Mouse (Mus musculus) hindbrain, embryonic 13.5 days (tissue): ENCODE measurements around the gene Samhd1. TPM values are rescaled to one million over a fixed set of nuclear protein-coding genes. Genes with fewer than 3 reads are reported as not detected.
"Not testable (repeated sequence)": the region's sequence is repeated elsewhere in the genome, so short reads cannot be mapped to it uniquely, and the experiment has no call there.

Experiments used
- ATAC-seq: fragments of 200-750 bp; cut with Nextera tagmentation; 2 replicates; pipeline ENCODE4 v1.8.0; 2017; ENCODE audit warnings: moderate TSS enrichment; ENCODE audit not compliant: low FRiP score
- H3K27ac ChIP-seq: fragments of 300-500 bp; sonication (generic); 2 replicates; pipeline ENCODE4 v1.5.1; 2015; ENCODE audit warnings: inconsistent platforms, mild to moderate bottlenecking, moderate library complexity
- H3K27me3 ChIP-seq: fragments of 300-500 bp; sonication (generic); 2 replicates; pipeline ENCODE4 v1.6.1; 2015; ENCODE audit warnings: mild to moderate bottlenecking, inconsistent platforms
- H3K36me3 ChIP-seq: fragments of 300-500 bp; sonication (generic); 2 replicates; pipeline ENCODE4 v1.6.1; 2015; ENCODE audit warnings: mild to moderate bottlenecking, inconsistent platforms
- H3K4me1 ChIP-seq: fragments of 300-500 bp; sonication (generic); replicated peaks from 2 replicates; pipeline ENCODE4 v1.6.1; 2015; ENCODE audit warnings: inconsistent platforms
- H3K4me2 ChIP-seq: fragments of 300-500 bp; sonication (generic); 2 replicates; pipeline ENCODE4 v1.6.1; 2015; ENCODE audit warnings: inconsistent platforms, mild to moderate bottlenecking, moderate library complexity
- H3K4me3 ChIP-seq: fragments of 300-500 bp; sonication (generic); 2 replicates; pipeline ENCODE4 v1.5.1; 2015; ENCODE audit warnings: mild to moderate bottlenecking, inconsistent platforms
- H3K9ac ChIP-seq: fragments of 300-500 bp; sonication (generic); 2 replicates; pipeline ENCODE4 v1.6.1; 2015; ENCODE audit warnings: mild to moderate bottlenecking, inconsistent platforms
- H3K9me3 ChIP-seq: fragments of 300-500 bp; sonication (generic); 2 replicates; pipeline ENCODE4 v1.6.1; 2016; ENCODE audit warnings: inconsistent platforms
- WGBS: fragments of 180-500 bp; shearing (Covaris S2); methylation state at CpG from one replicate; pipeline ENCODE4 v1.1.7; 2015; 5-methylcytosine and 5-hydroxymethylcytosine counted together
- polyA plus RNA-seq: library from polyadenylated mRNA; unstranded; fragments of >200 nt; fragmentation: Nextera tagmentation; extraction: Ambion mirVana; gene quantifications from 2 replicates; pipeline ENCODE4 v1.2.1, GENCODE M21; 2015

The Samhd1 gene
- polyA plus RNA-seq = 11.6 and 11.9 TPM in 2 replicates

DNA sequence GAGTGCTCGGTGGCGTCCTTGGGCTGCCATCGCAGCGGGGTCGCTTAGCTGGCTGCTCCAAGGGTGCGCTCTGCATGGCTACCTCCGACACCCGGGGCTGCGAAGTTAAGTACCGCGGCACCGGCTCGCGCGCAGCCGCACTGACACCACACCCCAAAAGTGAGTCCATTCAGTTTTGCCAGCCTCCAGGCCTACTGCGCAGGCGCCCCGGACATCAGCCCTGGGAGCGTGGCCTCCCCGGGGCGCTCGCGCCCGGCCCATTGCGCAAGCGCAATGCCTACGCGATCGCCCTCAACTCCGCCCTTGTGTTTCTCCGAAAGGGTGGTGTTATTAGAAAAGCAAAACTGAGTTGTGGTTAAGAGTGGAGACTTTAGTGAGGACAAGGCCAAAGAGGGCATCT lies at the start of gene Samhd1:
Gene Samhd1 (minus strand): TSS at position 252 of the 400 bp plus-strand sequence.
- Histone ChIP-seq H3K27me3 (no peaks in the 10 kb centered on the region), H3K4me3 (peak within 1 kb of the TSS; percentile 67), H3K4me2 (peak within 1 kb of the TSS; percentile 95), H3K9ac (peak within 1 kb of the TSS; percentile 77), H3K27ac (peak within 1 kb of the TSS; percentile 64), H3K9me3 (0 out of 2 replicates have a peak, but pooled peaks cover 8% of the 10 kb centered on the region), H3K4me1 (peaks cover 11% of the 10 kb centered on the region), H3K36me3 (no peaks in the 10 kb centered on the region)
- under 1% methylated on average over 32 of the region's 32 CpGs for WGBS
- ATAC-seq = peak; percentile 89

DNA sequence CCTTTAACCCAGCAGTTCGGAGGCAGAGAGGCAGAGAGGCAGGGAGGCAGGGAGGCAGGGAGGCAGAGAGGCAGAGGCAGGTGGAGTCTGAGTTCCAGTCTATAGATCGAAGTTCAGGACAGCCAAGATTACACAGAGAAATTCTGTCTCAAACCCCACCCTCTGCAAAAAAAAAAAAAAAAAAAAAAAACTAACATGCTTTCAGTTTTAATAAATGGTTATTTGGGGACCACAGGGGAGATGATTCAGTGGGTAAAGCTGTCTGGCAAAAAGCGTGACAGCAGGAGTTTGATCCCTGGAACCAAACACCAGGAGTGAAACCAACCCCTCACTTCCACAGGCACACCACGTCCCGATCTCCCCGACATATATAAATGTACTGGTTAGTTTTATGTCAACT lies 43.1 kb upstream of the Samhd1 start:
- Histone ChIP-seq H3K36me3 (peaks cover 59% of the 10 kb centered on the region), H3K27me3 (no peaks in the 10 kb centered on the region), H3K4me1 (no peaks in the 10 kb centered on the region), H3K9ac (no peak overlapping the region), H3K4me2 (no peak overlapping the region), H3K4me3 (no peak overlapping the region), H3K9me3 (no peaks in the 10 kb centered on the region), H3K27ac (no peak overlapping the region)
- 87% methylated on average over 6 of the region's 6 CpGs for WGBS
- no peak for ATAC-seq

- peaks cover 55% of the 10 kb centered on the region for H3K36me3 ChIP-seq
- no peaks in the 10 kb centered on the region for H3K4me1 ChIP-seq
- no peaks in the 10 kb centered on the region for H3K27me3 ChIP-seq
- ATAC-seq = no peak
- no peak overlapping the region for H3K4me2 ChIP-seq
- H3K4me3 ChIP-seq = no peak overlapping the region
- WGBS = 95% methylated on average over 3 of the region's 3 CpGs
- no peak overlapping the region for H3K27ac ChIP-seq
- no peak overlapping the region for H3K9ac ChIP-seq
- no peaks in the 10 kb centered on the region for H3K9me3 ChIP-seq
These were observed 41.2 kb upstream of the Samhd1 start for GRCm38 (mm10) chr2:157176248-157176647.

- H3K27ac ChIP-seq = no peak overlapping the region
- ATAC-seq = no peak
- peaks cover 46% of the 10 kb centered on the region for H3K36me3 ChIP-seq
These were observed 39.4 kb upstream of the Samhd1 start for GRCm38 (mm10) chr2:157174416-157174815.

GRCm38 (mm10) chr2:157173555-157173954 lies 38.5 kb upstream of the Samhd1 start:
- H3K4me3 ChIP-seq = no peak overlapping the region
- H3K36me3 ChIP-seq = peaks cover 48% of the 10 kb centered on the region
- no peak overlapping the region for H3K27ac ChIP-seq
- no peak overlapping the region for H3K4me2 ChIP-seq
- 94% methylated on average over 6 of the region's 6 CpGs for WGBS
- no peaks in the 10 kb centered on the region for H3K9me3 ChIP-seq
- 0 out of 2 replicates have a peak, but pooled peaks cover 9% of the 10 kb centered on the region for H3K4me1 ChIP-seq
- H3K27me3 ChIP-seq = no peaks in the 10 kb centered on the region
- ATAC-seq = no peak
- H3K9ac ChIP-seq = no peak overlapping the region

More at GRCm38 (mm10) chr2:157174416-157174815, 39.4 kb upstream of the Samhd1 start:
- Histone ChIP-seq H3K4me2 (no peak overlapping the region), H3K4me3 (no peak overlapping the region), H3K4me1 (0 out of 2 replicates have a peak, but pooled peaks cover 9% of the 10 kb centered on the region), H3K27me3 (no peaks in the 10 kb centered on the region), H3K9me3 (no peaks in the 10 kb centered on the region), H3K9ac (no peak overlapping the region)
- 74% methylated on average over 5 of the region's 5 CpGs for WGBS

GRCm38 (mm10) chr2:157172984-157173383 lies 37.9 kb upstream of the Samhd1 start:
- WGBS = 98% methylated on average over 6 of the region's 6 CpGs
- no peak for ATAC-seq

GRCm38 (mm10) chr2:157170626-157171025 lies 35.6 kb upstream of the Samhd1 start:
- Histone ChIP-seq H3K9me3 (no peaks in the 10 kb centered on the region), H3K27ac (peak overlapping the region; percentile 37; the same call in 1 of the 2 replicates), H3K4me2 (no peak overlapping the region), H3K36me3 (peaks cover 50% of the 10 kb centered on the region), H3K4me1 (0 out of 2 replicates have a peak, but pooled peaks cover 9% of the 10 kb centered on the region), H3K27me3 (no peaks in the 10 kb centered on the region), H3K4me3 (no peak overlapping the region), H3K9ac (no peak overlapping the region)
- 38% methylated on average over 6 of the region's 6 CpGs for WGBS
- no peak for ATAC-seq

More at GRCm38 (mm10) chr2:157172984-157173383, 37.9 kb upstream of the Samhd1 start:
- H3K27ac ChIP-seq = no peak overlapping the region
- H3K36me3 ChIP-seq = peaks cover 48% of the 10 kb centered on the region
- H3K27me3 ChIP-seq = no peaks in the 10 kb centered on the region
- H3K4me3 ChIP-seq = no peak overlapping the region
- H3K9me3 ChIP-seq = no peaks in the 10 kb centered on the region
- no peak overlapping the region for H3K9ac ChIP-seq
- H3K4me1 ChIP-seq = 0 out of 2 replicates have a peak, but pooled peaks cover 9% of the 10 kb centered on the region
- no peak overlapping the region for H3K4me2 ChIP-seq

DNA sequence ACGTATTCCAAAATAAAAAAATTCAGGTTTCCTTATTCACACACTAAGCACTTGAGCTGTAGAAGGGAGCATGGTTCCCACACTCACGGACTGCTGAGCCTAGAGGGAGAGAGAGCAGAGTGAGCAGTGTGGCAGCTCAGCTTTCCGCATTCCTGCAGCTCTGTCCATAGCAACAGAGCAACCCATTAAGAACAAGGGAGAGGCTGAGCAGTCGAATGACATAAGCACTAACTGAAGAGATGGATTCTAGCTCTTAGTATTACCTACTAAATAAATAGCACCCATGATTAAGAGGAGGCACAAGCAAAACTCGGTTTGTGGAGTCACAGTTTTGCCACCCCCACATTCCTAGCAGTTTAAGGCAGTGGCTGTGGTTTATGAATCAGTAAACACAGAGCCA lies 35.1 kb upstream of the Samhd1 start:
- no peaks in the 10 kb centered on the region for H3K27me3 ChIP-seq
- H3K9ac ChIP-seq = no peak overlapping the region
- H3K27ac ChIP-seq = peak overlapping the region; percentile 37; the same call in 1 of the 2 replicates
- H3K4me3 ChIP-seq = no peak overlapping the region
- ATAC-seq = peak; percentile 79
- H3K36me3 ChIP-seq = peaks cover 46% of the 10 kb centered on the region
- H3K9me3 ChIP-seq = no peaks in the 10 kb centered on the region
- 0 out of 2 replicates have a peak, but pooled peaks cover 9% of the 10 kb centered on the region for H3K4me1 ChIP-seq
- no peak overlapping the region for H3K4me2 ChIP-seq
- 21% methylated on average over 5 of the region's 5 CpGs for WGBS

GRCm38 (mm10) chr2:157166371-157167080 lies 31.5 kb upstream of the Samhd1 start:
- no peaks in the 10 kb centered on the region for H3K27me3 ChIP-seq
- no peak overlapping the region for H3K27ac ChIP-seq
- H3K9ac ChIP-seq = no peak overlapping the region
- no peaks in the 10 kb centered on the region for H3K9me3 ChIP-seq
- 0 out of 2 replicates have a peak, but pooled peaks cover 9% of the 10 kb centered on the region for H3K4me1 ChIP-seq
- no peak overlapping the region for H3K4me2 ChIP-seq
- H3K4me3 ChIP-seq = no peak overlapping the region
- peaks cover 40% of the 10 kb centered on the region for H3K36me3 ChIP-seq
- no peak for ATAC-seq
- 96% methylated on average over 12 of the region's 12 CpGs for WGBS

GRCm38 (mm10) chr2:157165312-157166224 lies 30.5 kb upstream of the Samhd1 start:
- H3K4me2 ChIP-seq, H3K27me3 ChIP-seq, H3K4me1 ChIP-seq, H3K9ac ChIP-seq, H3K9me3 ChIP-seq, H3K4me3 ChIP-seq, H3K27ac ChIP-seq, ATAC-seq: not testable (repeated sequence)
- peaks cover 45% of the 10 kb centered on the region for H3K36me3 ChIP-seq

DNA sequence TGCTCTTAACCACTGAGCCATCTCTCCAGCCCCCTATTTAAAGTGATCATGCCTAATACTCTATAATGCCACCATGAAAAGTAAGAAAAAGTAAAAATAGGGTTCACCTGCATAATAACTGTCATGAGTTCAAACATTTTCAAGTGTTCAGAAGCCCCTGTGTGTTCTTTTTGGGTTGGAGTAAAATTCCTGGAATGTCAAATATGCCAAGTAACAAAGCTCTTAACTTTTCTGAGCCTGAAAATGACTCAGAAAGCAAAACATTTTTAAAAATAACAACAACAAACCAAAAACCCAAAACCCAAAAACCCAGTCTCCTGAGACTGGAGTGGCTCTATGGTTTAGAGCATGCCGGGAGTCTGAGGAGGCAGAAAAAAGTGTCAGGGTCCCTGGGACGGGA lies 29.0 kb upstream of the Samhd1 start:
- Histone ChIP-seq H3K27me3 (no peaks in the 10 kb centered on the region), H3K27ac (no peak overlapping the region), H3K4me1 (no peaks in the 10 kb centered on the region), H3K9ac (no peak overlapping the region), H3K4me2 (no peak overlapping the region), H3K9me3 (no peaks in the 10 kb centered on the region), H3K4me3 (no peak overlapping the region), H3K36me3 (peaks cover 59% of the 10 kb centered on the region)
- WGBS = 91% methylated on average over 2 of the region's 2 CpGs
- no peak for ATAC-seq

DNA sequence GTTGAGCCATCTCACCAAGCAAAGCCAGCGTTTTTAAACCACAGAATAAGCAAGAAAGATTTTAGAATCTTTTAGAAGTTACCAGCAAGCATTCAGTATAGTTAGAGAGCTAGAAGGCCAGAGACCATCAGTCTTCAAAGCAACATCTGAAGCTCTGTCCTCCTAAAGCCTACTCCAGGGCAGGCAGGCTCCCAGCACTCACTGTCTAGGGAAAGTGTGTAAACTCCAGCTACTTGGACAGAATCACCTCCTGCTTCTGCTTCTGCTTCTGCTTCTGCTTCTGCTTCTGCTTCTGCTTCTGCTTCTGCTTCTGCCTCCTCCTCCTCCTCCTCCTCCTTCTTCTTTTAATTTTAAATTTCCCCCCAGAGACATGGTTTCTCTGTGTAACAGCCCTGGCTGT lies 21.0 kb upstream of the Samhd1 start:
- Histone ChIP-seq H3K9me3 (no peaks in the 10 kb centered on the region), H3K9ac (no peak overlapping the region), H3K4me2 (no peak overlapping the region), H3K27me3 (no peaks in the 10 kb centered on the region), H3K4me3 (no peak overlapping the region), H3K4me1 (no peaks in the 10 kb centered on the region), H3K36me3 (peaks cover 62% of the 10 kb centered on the region), H3K27ac (no peak overlapping the region)
- WGBS = 93% methylated on average over 1 of the region's 1 CpGs
- no peak for ATAC-seq
